Mouse (Mus musculus) kidney, adult 8-10 months (tissue): ENCODE measurements around the gene Tmem184b.

Source experiments
- DNase-seq, 2 experiments: peaks; one replicate each; pipeline ENCODE4 v3.0.0; 2022

Gene Tmem184b

GRCm38 (mm10) chr15:79365068-79365467 lies 38.3 kb downstream of the Tmem184b start:
- DNase-seq = no peak

DNA sequence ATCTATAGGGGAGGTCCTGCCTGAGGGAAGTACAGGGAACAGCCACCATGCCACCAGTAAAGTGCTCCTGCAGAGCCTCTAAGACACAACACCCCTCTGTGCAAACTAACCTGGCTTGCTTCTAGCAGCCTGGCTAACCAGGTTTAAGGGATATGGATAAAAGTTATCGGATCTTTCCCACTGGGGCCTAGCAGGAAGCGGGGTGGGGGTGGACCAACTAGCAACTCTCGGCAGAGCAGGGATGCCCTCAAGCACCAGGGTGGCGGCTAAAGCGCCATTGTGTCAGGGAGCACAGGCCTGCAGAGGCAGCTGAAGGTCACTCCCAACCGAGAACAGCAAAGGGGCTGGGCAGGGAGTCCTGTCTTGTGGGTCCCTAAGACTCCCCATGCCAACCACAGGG lies 39.2 kb downstream of the Tmem184b start:
- DNase-seq = no peak

- no peak for DNase-seq
These were observed 42.3 kb downstream of the Tmem184b start for GRCm38 (mm10) chr15:79361023-79361422.

DNA sequence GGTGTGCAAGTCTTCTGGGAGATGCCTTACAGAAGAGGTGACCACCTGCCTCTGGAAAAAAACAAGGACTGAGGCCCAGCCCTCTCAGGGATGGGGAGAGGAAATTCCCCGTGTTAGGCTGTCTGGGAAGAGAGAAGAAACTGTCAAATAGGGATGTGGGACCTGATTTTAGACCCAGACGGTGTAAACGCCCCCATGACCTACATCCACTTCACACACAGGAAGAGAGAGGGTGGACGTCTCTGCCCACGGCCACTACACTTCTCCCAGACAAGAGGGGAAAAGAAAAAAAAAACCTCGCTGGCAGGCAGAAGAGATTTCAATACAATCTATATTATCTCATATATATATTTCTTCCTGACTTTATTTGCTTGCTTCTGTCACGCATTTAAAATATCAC lies 43.0 kb downstream of the Tmem184b start:
- DNase-seq = no peak

- peak; percentile 53 to 68 for DNase-seq
These were observed 43.4 kb downstream of the Tmem184b start for GRCm38 (mm10) chr15:79359954-79360353.

GRCm38 (mm10) chr15:79357974-79358690 lies 45.2 kb downstream of the Tmem184b start:
- peak; percentile 24 to 25 for DNase-seq

- peak; percentile 38 to 55 for DNase-seq
These were observed 46.1 kb downstream of the Tmem184b start for GRCm38 (mm10) chr15:79357036-79357911.

DNA sequence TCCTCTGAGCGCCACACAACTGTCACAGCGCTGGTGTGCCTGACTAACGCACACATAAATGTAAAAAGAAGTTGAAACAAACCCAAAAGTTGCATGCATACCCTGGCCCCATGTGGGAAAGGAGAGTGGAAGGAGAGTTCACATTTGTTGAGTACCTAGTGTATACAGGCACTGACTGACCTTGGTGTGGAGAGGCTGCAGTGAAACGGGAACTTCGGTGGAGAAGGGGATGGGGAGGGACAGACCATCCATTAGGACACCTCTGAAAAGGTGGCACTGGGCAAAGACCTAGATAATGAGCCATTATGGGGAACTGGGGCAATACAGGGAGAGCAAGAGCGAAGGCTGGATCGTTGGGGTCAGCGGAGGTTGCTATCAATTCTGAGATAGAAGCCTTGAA lies 46.9 kb downstream of the Tmem184b start:
- no peak for DNase-seq

GRCm38 (mm10) chr15:79354619-79355018 lies 48.8 kb downstream of the Tmem184b start:
- DNase-seq = no peak

DNA sequence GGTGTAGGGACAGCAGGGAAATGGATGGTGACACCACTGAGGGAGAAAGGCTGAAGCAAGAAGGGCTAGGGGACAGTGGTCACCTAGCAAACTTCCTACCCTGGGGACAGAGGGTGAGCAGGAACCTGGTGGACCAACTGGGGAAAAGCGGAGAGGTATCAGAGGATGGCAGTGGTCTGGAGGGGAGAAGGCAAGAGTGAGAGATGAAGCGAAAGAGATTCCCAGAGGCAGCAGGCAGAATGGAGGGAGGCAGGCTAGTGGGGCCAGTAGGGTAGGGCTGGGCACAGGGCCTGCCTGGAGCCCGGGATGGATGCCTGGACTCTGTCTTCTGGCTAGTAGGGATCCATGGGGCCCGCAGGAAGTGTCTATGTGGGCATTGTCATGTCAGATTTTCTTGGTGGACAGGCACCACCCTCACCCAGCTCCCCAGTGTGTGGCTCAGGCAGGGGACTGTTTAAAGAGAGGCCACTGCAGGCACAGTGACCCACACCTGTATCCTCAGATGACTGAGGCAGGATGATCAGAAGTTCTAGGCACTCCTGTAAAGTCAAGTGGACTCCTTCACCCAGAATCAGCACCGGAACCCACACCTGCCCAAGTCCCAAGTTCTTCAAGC lies 49.6 kb downstream of the Tmem184b start:
- no peak for DNase-seq

DNA sequence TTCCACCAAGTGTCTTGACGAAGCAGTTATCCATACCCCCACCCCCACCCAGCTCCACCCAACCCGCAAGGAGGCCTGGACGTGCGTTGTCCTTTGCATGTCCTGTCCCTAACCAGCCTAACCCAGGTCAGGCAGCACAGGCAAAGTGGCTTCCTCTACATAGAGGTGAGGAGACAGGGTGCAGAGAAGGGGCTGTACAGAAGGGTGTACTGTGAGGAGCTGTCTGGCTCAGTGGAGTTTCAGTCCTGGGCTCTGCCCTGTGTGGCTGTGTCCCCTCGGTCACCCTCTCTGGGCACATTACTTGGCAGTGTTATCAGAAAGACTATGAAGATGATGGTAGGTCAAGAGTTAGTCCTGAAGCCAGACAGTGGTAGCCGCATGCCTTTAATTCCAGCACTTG lies 50.9 kb downstream of the Tmem184b start:
- no peak for DNase-seq

DNA sequence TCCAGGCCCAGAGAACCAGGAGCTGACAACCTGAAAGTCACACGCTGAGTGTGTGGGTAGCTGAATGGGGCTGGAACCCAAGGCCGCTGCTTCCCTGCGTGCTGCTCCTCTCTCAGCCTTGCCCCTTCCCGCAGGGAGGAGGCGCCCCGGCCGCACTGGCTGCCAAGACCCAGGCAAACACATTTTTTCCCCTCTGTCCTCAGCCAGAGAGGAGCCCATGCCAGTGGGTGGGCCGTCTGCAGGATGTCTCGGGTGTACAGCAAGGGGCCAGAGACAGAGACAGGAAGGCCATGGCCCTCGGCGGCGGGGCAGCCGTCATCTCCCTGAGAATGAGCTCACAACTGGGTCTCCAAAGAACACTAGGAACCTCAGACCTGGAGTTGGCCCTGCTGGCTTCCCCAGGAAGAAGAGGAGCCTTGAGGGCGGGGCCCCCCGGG lies 52.0 kb downstream of the Tmem184b start:
- peak; percentile 37 to 61 for DNase-seq

GRCm38 (mm10) chr15:79350866-79351265 lies 52.5 kb downstream of the Tmem184b start:
- DNase-seq = no peak

DNA sequence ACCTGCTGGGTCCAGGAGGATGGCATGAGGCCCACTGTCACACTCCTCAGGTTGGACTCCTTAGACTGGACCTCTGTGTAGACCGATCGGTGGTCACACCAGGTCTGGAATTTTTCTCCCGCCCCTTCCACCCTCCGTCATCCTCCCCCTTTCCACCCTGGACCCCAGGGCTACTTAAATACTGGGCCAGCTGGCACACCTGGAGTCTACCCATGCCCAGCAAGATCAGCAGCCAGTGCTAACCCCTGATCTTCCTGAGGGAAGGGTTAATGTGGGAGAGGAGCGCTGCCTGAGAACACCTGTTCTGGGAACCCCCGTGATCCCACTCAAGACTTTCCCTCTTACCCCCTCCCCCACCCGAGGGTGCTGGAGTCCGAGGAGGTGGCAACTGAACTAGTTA lies 54.7 kb downstream of the Tmem184b start:
- DNase-seq = no peak

DNA sequence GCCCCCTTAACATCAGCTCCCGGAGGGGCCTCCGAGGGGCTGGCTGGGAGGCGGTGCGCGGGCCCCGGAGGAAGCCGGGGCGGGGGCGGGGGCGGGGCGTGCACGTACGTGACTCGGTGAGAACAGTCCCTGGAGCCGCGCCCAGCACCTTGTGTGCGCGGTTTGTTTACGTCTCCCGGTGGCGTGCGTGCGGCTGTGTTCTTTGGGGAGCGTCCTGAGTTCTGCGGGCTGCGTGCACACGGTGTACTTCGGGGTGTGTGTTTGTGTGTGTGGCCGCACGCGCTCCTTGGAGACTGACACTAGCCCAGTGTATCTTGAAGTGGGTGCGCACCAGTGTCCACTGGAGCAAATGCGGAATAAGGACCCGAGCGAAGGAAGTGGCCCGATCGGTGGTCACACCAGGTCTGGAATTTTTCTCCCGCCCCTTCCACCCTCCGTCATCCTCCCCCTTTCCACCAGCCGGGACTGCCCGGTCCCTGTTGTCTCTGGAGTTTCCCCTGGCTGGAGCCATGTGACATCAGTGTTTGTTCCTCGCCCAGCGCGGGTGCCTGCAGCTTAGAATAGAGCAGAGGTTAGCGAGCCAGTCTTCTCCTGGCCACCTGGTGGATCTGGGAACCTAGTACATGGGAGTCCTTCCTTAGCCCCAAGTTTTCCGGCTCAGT lies 55.4 kb downstream of the Tmem184b start:
- peak; percentile 59 to 66 for DNase-seq

DNA sequence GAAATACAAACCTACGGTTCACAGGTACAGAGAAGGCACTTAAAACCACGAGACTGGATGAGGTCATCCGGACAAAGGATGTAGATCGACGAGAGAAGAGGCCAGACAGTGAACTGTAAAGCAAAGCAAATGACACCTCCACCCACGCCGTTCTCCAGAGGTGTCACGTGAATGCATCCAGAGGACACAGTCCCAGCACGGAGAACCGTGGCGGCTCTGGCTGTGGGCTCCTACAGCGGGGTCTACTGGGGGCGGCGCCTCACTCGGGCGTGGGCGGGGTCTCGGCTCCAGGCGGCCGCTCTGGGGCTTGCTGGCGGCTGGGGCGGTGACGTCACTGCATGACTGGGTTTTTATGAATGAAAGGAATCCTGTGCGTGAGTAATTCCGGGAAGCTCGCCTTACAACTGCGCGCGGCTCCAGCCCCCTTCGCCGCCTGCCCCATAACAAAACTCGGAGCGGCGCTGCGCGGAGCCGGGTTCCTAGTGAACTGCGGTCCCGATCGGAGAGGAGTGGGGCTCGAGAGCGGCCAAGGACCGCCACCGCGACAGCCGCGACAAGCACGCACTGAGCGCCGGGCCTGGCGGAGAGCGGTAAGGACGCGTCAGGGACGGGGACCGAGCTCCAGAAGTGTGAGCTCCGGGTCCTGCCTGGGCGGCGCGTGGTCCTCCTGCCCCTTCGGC lies 56.1 kb downstream of the Tmem184b start:
- DNase-seq = peak; percentile 79 to 87

- no peak for DNase-seq
These were observed 57.1 kb downstream of the Tmem184b start, which contains the start of gene Maff for GRCm38 (mm10) chr15:79346051-79346793. Gene Maff, plus strand, starts transcription at chr15:79346621.

DNA sequence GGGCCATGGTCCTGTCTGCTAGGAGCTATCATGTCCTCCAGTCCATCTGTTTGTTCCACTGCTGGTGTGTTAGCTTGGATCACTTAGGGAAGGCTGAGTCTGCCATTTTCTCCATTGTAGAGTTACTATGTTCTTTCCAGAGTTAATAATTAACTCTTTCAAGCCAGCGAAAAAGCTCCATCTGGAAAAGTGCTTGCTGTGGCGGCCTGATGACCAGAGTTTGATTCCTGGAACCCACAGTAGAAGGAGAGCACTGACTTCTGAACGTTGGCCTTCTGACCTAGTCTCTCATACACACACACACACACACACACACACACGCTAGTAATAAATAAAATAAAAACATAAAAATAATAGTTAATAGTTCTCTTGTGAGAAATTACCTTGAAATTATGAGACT lies 58.7 kb downstream of the Tmem184b start:
- peak; percentile 44 to 71 for DNase-seq

- no peak for DNase-seq
These were observed 60.6 kb downstream of the Tmem184b start for GRCm38 (mm10) chr15:79342641-79343337.

DNA sequence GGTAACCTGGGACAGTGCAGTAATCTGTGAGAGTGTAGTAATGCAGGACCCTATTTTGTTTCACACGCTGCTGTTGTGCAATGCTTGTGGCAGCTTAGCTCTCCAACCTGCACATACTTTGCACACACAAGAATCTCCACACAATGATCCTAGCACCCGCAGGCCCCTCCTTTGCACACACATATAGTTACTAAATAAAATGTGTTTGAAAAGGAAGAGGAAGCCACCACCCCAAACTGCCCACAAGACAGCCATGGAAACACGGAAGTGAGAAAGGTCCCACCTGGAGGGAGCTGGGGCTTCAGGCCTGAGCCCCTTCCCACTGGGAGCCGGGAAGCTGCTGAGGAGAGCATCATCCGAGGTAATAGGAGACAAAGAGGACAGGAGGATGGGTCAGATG lies 64.4 kb downstream of the Tmem184b start:
- DNase-seq = no peak
